ENCODE assay signal across 8 mouse cellular contexts in the genomic region with DNA sequence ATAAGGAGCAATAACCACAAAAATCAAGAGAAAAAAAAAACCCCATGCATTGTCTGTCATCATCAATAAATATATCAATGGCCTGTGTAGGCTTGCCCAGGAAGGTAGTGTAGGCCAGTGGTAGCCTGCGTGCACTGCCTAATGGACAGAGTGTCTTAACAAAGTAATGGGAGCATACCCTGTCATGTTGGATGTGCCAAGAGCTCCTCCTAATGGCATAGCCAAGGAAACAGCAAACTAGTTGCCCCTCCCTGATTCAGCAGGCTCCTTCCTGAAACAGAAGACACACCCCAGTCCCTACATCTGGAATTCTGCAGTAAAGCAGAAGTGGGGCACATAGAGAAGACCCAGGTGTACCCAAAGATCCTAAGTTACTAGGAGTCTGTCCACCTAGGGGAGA.
DNase-seq lines count a peak whose midpoint lies in the region.

No protein-coding gene starts in this region.

- peak; percentile 5 for DNase-seq in gastrocnemius, postnatal 25 days
- DNase-seq in gastrocnemius, adult 8-10 months (ENCODE audit: low spot score in 2 of 2): no peak
- DNase-seq in kidney, postnatal 36 days: peak; percentile 15 to 31
- DNase-seq in kidney, postnatal 10 days: no peak
- DNase-seq in ES-CJ7 (ENCODE audit: low read depth, low spot score): peak; percentile 54
- DNase-seq in lung, postnatal 25 days (ENCODE audit: low spot score): peak; percentile 9
- no peak for DNase-seq in right cerebral cortex, adult 2 months (ENCODE audit: low spot score in 2 of 2)
- no peak for DNase-seq in left cerebral cortex, postnatal 4 days

- intact Hi-C loops in left cerebral cortex, postnatal 4 days (cut with DNase I): no loop called here

Comparison
In these comparisons a context has a peak if more than half of its experiments do, and no peak if none do; other contexts are left out.
1. DNase-seq: peak in gastrocnemius, postnatal 25 days (single experiment), kidney, postnatal 36 days (2 of 2), ES-CJ7 (single experiment) and lung, postnatal 25 days (single experiment); none in gastrocnemius, adult 8-10 months (0 of 2), kidney, postnatal 10 days (single experiment), right cerebral cortex, adult 2 months (0 of 2) and left cerebral cortex, postnatal 4 days (single experiment).